Mouse (Mus musculus): ENCODE results near the gene Rhof. TPM values are rescaled to one million over a fixed set of nuclear protein-coding genes. Genes with fewer than 3 reads are reported as not detected.

Gene Rhof
- polyA plus RNA-seq, 1 experiment, result 0.48 TPM

- Histone ChIP-seq H3K27ac (replicated peaks; ENCODE audit: low read depth, low read length) (no peak overlapping the region), H3K4me3 (ENCODE audit: insufficient read depth, low read depth, low read length) (no peak overlapping the region), H3K4me1 (ENCODE audit: control insufficient read depth, insufficient read depth, insufficient read length, low read length) (peaks cover 5% of the 10 kb centered on the region; the same call in 1 of the 2 replicates)
Observed at GRCm38 (mm10) chr5:123155425-123155824, 22.9 kb upstream of the Rhof start.

GRCm38 (mm10) chr5:123152901-123153300, 20.4 kb upstream of the Rhof start:
- H3K27ac ChIP-seq (replicated peaks; ENCODE audit: low read depth, low read length), result no peak overlapping the region
- peaks cover 7% of the 10 kb centered on the region; the same call in 1 of the 2 replicates for H3K4me1 ChIP-seq (ENCODE audit: control insufficient read depth, insufficient read depth, insufficient read length, low read length)
- H3K4me3 ChIP-seq (ENCODE audit: insufficient read depth, low read depth, low read length), result no peak overlapping the region

- Histone ChIP-seq H3K27ac (replicated peaks; ENCODE audit: low read depth, low read length) (no peak overlapping the region), H3K4me1 (ENCODE audit: control insufficient read depth, insufficient read depth, insufficient read length, low read length) (peaks cover 7% of the 10 kb centered on the region; the same call in 1 of the 2 replicates)
Observed at GRCm38 (mm10) chr5:123151707-123152362, 19.3 kb upstream of the Rhof start.

GRCm38 (mm10) chr5:123151077-123151476, 18.6 kb upstream of the Rhof start:
- peak overlapping the region; percentile 19; the same call in 1 of the 2 replicates for H3K4me3 ChIP-seq (ENCODE audit: insufficient read depth, low read depth, low read length)
- H3K27ac ChIP-seq (replicated peaks; ENCODE audit: low read depth, low read length), result 0 out of 2 replicates have a peak overlapping the region, but pooled peaks have one; percentile 27
- peaks cover 7% of the 10 kb centered on the region; the same call in 1 of the 2 replicates for H3K4me1 ChIP-seq (ENCODE audit: control insufficient read depth, insufficient read depth, insufficient read length, low read length)

More at GRCm38 (mm10) chr5:123151707-123152362, 19.3 kb upstream of the Rhof start:
- no peak overlapping the region for H3K4me3 ChIP-seq (ENCODE audit: insufficient read depth, low read depth, low read length)

GRCm38 (mm10) chr5:123150641-123151040, 18.1 kb upstream of the Rhof start:
- Histone ChIP-seq H3K4me3 (ENCODE audit: insufficient read depth, low read depth, low read length) (peak overlapping the region; percentile 19; the same call in 1 of the 2 replicates), H3K27ac (replicated peaks; ENCODE audit: low read depth, low read length) (0 out of 2 replicates have a peak overlapping the region, but pooled peaks have one; percentile 27), H3K4me1 (ENCODE audit: control insufficient read depth, insufficient read depth, insufficient read length, low read length) (peaks cover 7% of the 10 kb centered on the region; the same call in 1 of the 2 replicates)

GRCm38 (mm10) chr5:123149451-123150400, 17.2 kb upstream of the Rhof start:
- peak overlapping the region; percentile 19; the same call in 1 of the 2 replicates for H3K4me3 ChIP-seq (ENCODE audit: insufficient read depth, low read depth, low read length)
- H3K27ac ChIP-seq (replicated peaks; ENCODE audit: low read depth, low read length), result no peak overlapping the region
- peaks cover 7% of the 10 kb centered on the region; the same call in 1 of the 2 replicates for H3K4me1 ChIP-seq (ENCODE audit: control insufficient read depth, insufficient read depth, insufficient read length, low read length)

GRCm38 (mm10) chr5:123148073-123148722, 15.7 kb upstream of the Rhof start:
- Histone ChIP-seq H3K4me3 (ENCODE audit: insufficient read depth, low read depth, low read length) (no peak overlapping the region), H3K4me1 (ENCODE audit: control insufficient read depth, insufficient read depth, insufficient read length, low read length) (peaks cover 10% of the 10 kb centered on the region)

GRCm38 (mm10) chr5:123147569-123147968, 15.1 kb upstream of the Rhof start:
- H3K4me1 ChIP-seq (ENCODE audit: control insufficient read depth, insufficient read depth, insufficient read length, low read length), result peaks cover 10% of the 10 kb centered on the region
- no peak overlapping the region for H3K27ac ChIP-seq (replicated peaks; ENCODE audit: low read depth, low read length)
- no peak overlapping the region for H3K4me3 ChIP-seq (ENCODE audit: insufficient read depth, low read depth, low read length)

More at GRCm38 (mm10) chr5:123148073-123148722, 15.7 kb upstream of the Rhof start:
- no peak overlapping the region for H3K27ac ChIP-seq (replicated peaks; ENCODE audit: low read depth, low read length)

GRCm38 (mm10) chr5:123146357-123146756, 13.9 kb upstream of the Rhof start:
- H3K4me1 ChIP-seq (ENCODE audit: control insufficient read depth, insufficient read depth, insufficient read length, low read length), result peaks cover 10% of the 10 kb centered on the region
- no peak overlapping the region for H3K27ac ChIP-seq (replicated peaks; ENCODE audit: low read depth, low read length)
- no peak overlapping the region for H3K4me3 ChIP-seq (ENCODE audit: insufficient read depth, low read depth, low read length)

GRCm38 (mm10) chr5:123144746-123145590, 12.5 kb upstream of the Rhof start:
- H3K4me1 ChIP-seq (ENCODE audit: control insufficient read depth, insufficient read depth, insufficient read length, low read length), result peaks cover 4% of the 10 kb centered on the region
- no peak overlapping the region for H3K27ac ChIP-seq (replicated peaks; ENCODE audit: low read depth, low read length)
- peak overlapping the region; percentile 71 for H3K4me3 ChIP-seq (ENCODE audit: insufficient read depth, low read depth, low read length)

GRCm38 (mm10) chr5:123143971-123144745, 11.7 kb upstream of the Rhof start:
- Histone ChIP-seq H3K27ac (replicated peaks; ENCODE audit: low read depth, low read length) (no peak overlapping the region), H3K4me3 (ENCODE audit: insufficient read depth, low read depth, low read length) (peak overlapping the region; percentile 71), H3K4me1 (ENCODE audit: control insufficient read depth, insufficient read depth, insufficient read length, low read length) (peaks cover 4% of the 10 kb centered on the region)

GRCm38 (mm10) chr5:123143251-123143970, 10.9 kb upstream of the Rhof start:
- Histone ChIP-seq H3K4me3 (ENCODE audit: insufficient read depth, low read depth, low read length) (peak overlapping the region; percentile 71), H3K27ac (replicated peaks; ENCODE audit: low read depth, low read length) (peak overlapping the region; percentile 55), H3K4me1 (ENCODE audit: control insufficient read depth, insufficient read depth, insufficient read length, low read length) (peaks cover 4% of the 10 kb centered on the region)

Data from brown adipose tissue, adult 24 weeks (tissue).